Mouse (Mus musculus) heart, embryonic 13.5 days (tissue): ENCODE measurements around the gene Icam5. TPM values are rescaled to one million over a fixed set of nuclear protein-coding genes. Genes with fewer than 3 reads are reported as not detected.

Experiments
- ATAC-seq: fragments of 200-750 bp; cut with Nextera tagmentation; 2 replicates; pipeline ENCODE4 v1.8.0; 2017; ENCODE audit warnings: moderate TSS enrichment; ENCODE audit not compliant: insufficient number of reproducible peaks, low FRiP score, low TSS enrichment; ENCODE audit errors: extremely low read depth
- H3K27ac ChIP-seq: fragments of 300-500 bp; sonication (generic); replicated peaks from 2 replicates; pipeline ENCODE4 v1.5.1; 2015; ENCODE audit warnings: moderate library complexity, mild to moderate bottlenecking, inconsistent platforms
- H3K27me3 ChIP-seq: fragments of 300-500 bp; sonication (generic); replicated peaks from 2 replicates; pipeline ENCODE4 v1.6.1; 2015; ENCODE audit warnings: mild to moderate bottlenecking, inconsistent platforms
- H3K36me3 ChIP-seq: fragments of 300-500 bp; sonication (generic); 2 replicates; pipeline ENCODE4 v1.6.1; 2015; ENCODE audit warnings: mild to moderate bottlenecking, inconsistent platforms
- H3K4me1 ChIP-seq: fragments of 300-500 bp; sonication (generic); 2 replicates; pipeline ENCODE4 v1.6.1; 2015; ENCODE audit warnings: inconsistent platforms
- H3K4me2 ChIP-seq: fragments of 300-500 bp; sonication (generic); 2 replicates; pipeline ENCODE4 v1.6.1; 2015; ENCODE audit warnings: inconsistent platforms, mild to moderate bottlenecking, moderate library complexity
- H3K4me3 ChIP-seq: fragments of 300-500 bp; sonication (generic); 2 replicates; pipeline ENCODE4 v1.5.1; 2015; ENCODE audit warnings: moderate library complexity, mild to moderate bottlenecking, inconsistent platforms
- H3K9ac ChIP-seq: fragments of 300-500 bp; sonication (generic); 2 replicates; pipeline ENCODE4 v1.6.1; 2015; ENCODE audit warnings: inconsistent platforms, mild to moderate bottlenecking, moderate library complexity
- H3K9me3 ChIP-seq: fragments of 300-500 bp; sonication (generic); 2 replicates; pipeline ENCODE4 v1.6.1; 2016; ENCODE audit warnings: inconsistent platforms
- WGBS: fragments of 180-500 bp; shearing (Covaris S2); methylation state at CpG from one replicate; pipeline ENCODE4 v1.1.7; 2015; ENCODE audit warnings: mixed read lengths; 5-methylcytosine and 5-hydroxymethylcytosine counted together
- microRNA counts: library from miRNA; unstranded; fragments of <30 nt; microRNA quantifications from one replicate; lab custom pipeline; 2016
- microRNA-seq: library from miRNA; unstranded; fragments of <30 nt; microRNA quantifications from one replicate; pipeline ENCODE4, GENCODE M21; 2016
- polyA plus RNA-seq: library from polyadenylated mRNA; unstranded; fragments of >200 nt; fragmentation: Nextera tagmentation; extraction: Ambion mirVana; gene quantifications from 2 replicates; pipeline ENCODE4 v1.2.1, GENCODE M21; 2015

The Icam5 gene
- polyA plus RNA-seq, 1 experiment from 2014 or later = 0.04 TPM

- ATAC-seq = peak; percentile 74; the same call in 1 of the 2 replicates
- Histone ChIP-seq H3K9me3 (no peaks in the 10 kb centered on the region), H3K4me3 (peak within 1 kb of the TSS; percentile 86), H3K27me3 (no peaks in the 10 kb centered on the region), H3K27ac (peak within 1 kb of the TSS; percentile 71), H3K4me2 (peak within 1 kb of the TSS; percentile 87), H3K9ac (peak within 1 kb of the TSS; percentile 92), H3K36me3 (peaks cover 74% of the 10 kb centered on the region), H3K4me1 (peaks cover 19% of the 10 kb centered on the region)
- 3% methylated on average over 58 of the region's 58 CpGs for WGBS
Observed at GRCm38 (mm10) chr9:21073044-21073840, 41.4 kb downstream of the Icam5 start, which contains the start of the genes Gm49373 and Fdx1l. TSS of gene Gm49373 (minus strand) at chr9:21073096. TSS of gene Fdx1l (minus strand) at chr9:21073614.

- peaks cover 19% of the 10 kb centered on the region for H3K4me1 ChIP-seq
- peak overlapping the region; percentile 71; the same call in 1 of the 2 replicates for H3K27ac ChIP-seq
- H3K9me3 ChIP-seq = no peaks in the 10 kb centered on the region
- no peak overlapping the region for H3K9ac ChIP-seq
- 74% methylated on average over 1 of the region's 1 CpGs for WGBS
- no peak for ATAC-seq
- H3K36me3 ChIP-seq = peaks cover 79% of the 10 kb centered on the region
- H3K27me3 ChIP-seq = no peaks in the 10 kb centered on the region
- H3K4me2 ChIP-seq = no peak overlapping the region
- H3K4me3 ChIP-seq = no peak overlapping the region
Observed at GRCm38 (mm10) chr9:21074173-21074572, 42.3 kb downstream of the Icam5 start.

- 88% methylated on average over 3 of the region's 3 CpGs for WGBS
- H3K4me3 ChIP-seq = no peak overlapping the region
- H3K27me3 ChIP-seq = no peaks in the 10 kb centered on the region
- no peak for ATAC-seq
- H3K4me1 ChIP-seq = peaks cover 19% of the 10 kb centered on the region
- H3K9me3 ChIP-seq = no peaks in the 10 kb centered on the region
- peaks cover 79% of the 10 kb centered on the region for H3K36me3 ChIP-seq
- H3K4me2 ChIP-seq = no peak overlapping the region
- H3K27ac ChIP-seq = no peak overlapping the region
- H3K9ac ChIP-seq = no peak overlapping the region
Observed at GRCm38 (mm10) chr9:21075625-21076024, 43.8 kb downstream of the Icam5 start.

GRCm38 (mm10) chr9:21081127-21081526, 49.3 kb downstream of the Icam5 start:
- Histone ChIP-seq H3K9ac (no peak overlapping the region), H3K36me3 (peaks cover 96% of the 10 kb centered on the region), H3K9me3 (no peaks in the 10 kb centered on the region), H3K4me2 (no peak overlapping the region), H3K4me1 (no peaks in the 10 kb centered on the region), H3K27me3 (no peaks in the 10 kb centered on the region), H3K4me3 (no peak overlapping the region), H3K27ac (no peak overlapping the region)
- 79% methylated on average over 9 of the region's 9 CpGs for WGBS
- no peak for ATAC-seq

- no peaks in the 10 kb centered on the region for H3K27me3 ChIP-seq
- 59% methylated on average over 3 of the region's 3 CpGs for WGBS
- no peak for ATAC-seq
- no peaks in the 10 kb centered on the region for H3K4me1 ChIP-seq
- peaks cover 96% of the 10 kb centered on the region for H3K36me3 ChIP-seq
- H3K9me3 ChIP-seq = no peaks in the 10 kb centered on the region
- no peak overlapping the region for H3K4me3 ChIP-seq
- H3K9ac ChIP-seq = no peak overlapping the region
- no peak overlapping the region for H3K4me2 ChIP-seq
- H3K27ac ChIP-seq = no peak overlapping the region
Observed at GRCm38 (mm10) chr9:21083324-21083723, 51.5 kb downstream of the Icam5 start.

MicroRNAs within 50 kb of the gene (microRNA counts, 519-probe panel; counts per million panel counts)
- 4,094 counts per million, percentile 75 among the panel's probes with 10 or more counts for microRNA mmu-miR-1900 (lab: Ali Mortazavi, UCI)

Small RNAs within 50 kb of the gene (microRNA-seq; reads per million reads assigned to microRNA genes)
- gene Mir1900 = not detected
- 0.61 reads per million for gene Mir7082

Other genes with a start within 250 kb of the Icam5 start
- gene Col5a3, start 217.0 kb upstream of the Icam5 start, polyA plus RNA-seq = 0.04 and 0.15 TPM in 2 replicates
- gene Rdh8, start 213.6 kb upstream of the Icam5 start, polyA plus RNA-seq = not detected in 2 replicates
- gene A230050P20Rik, start 163.4 kb upstream of the Icam5 start, polyA plus RNA-seq = 6.5 and 6.9 TPM in 2 replicates
- gene Angptl6, start 152.3 kb upstream of the Icam5 start, polyA plus RNA-seq = 2.5 and 3.1 TPM in 2 replicates
- gene Ppan, start 143.9 kb upstream of the Icam5 start, polyA plus RNA-seq = 40.6 and 41.9 TPM in 2 replicates
- 214 and 249 TPM in 2 replicates for gene Eif3g, start 133.4 kb upstream of the Icam5 start, polyA plus RNA-seq
- gene Dnmt1, start 72.2 kb upstream of the Icam5 start, polyA plus RNA-seq = 58.7 and 59.8 TPM in 2 replicates
- 19.4 and 21.9 TPM in 2 replicates for gene S1pr2, start 55.3 kb upstream of the Icam5 start, polyA plus RNA-seq
- 124 and 139 TPM in 2 replicates for gene Mrpl4, start 29.3 kb upstream of the Icam5 start, polyA plus RNA-seq
- 11.6 and 11.9 TPM in 2 replicates for gene Icam1, start 16.1 kb upstream of the Icam5 start, polyA plus RNA-seq
- 3.1 and 8.3 TPM in 2 replicates for gene Icam4, start 2.7 kb upstream of the Icam5 start, polyA plus RNA-seq
- gene Zglp1, start 35.0 kb downstream of the Icam5 start, polyA plus RNA-seq = 0.51 and 0.87 TPM in 2 replicates
- 0.36 and 0.55 TPM in 2 replicates for gene Gm49373, start 41.0 kb downstream of the Icam5 start, polyA plus RNA-seq
- gene Fdx1l, start 41.5 kb downstream of the Icam5 start, polyA plus RNA-seq = 51.1 and 53.4 TPM in 2 replicates
- 1.6 and 1.7 TPM in 2 replicates for gene Gm38431, start 59.9 kb downstream of the Icam5 start, polyA plus RNA-seq
- 45.2 and 47.3 TPM in 2 replicates for gene Raver1, start 59.9 kb downstream of the Icam5 start, polyA plus RNA-seq
- gene Tyk2, start 99.2 kb downstream of the Icam5 start, polyA plus RNA-seq = 13.7 and 14.0 TPM in 2 replicates
- 222 and 230 TPM in 2 replicates for gene Cdc37, start 117.9 kb downstream of the Icam5 start, polyA plus RNA-seq
- gene Pde4a, start 133.6 kb downstream of the Icam5 start, polyA plus RNA-seq = 9.5 and 11.3 TPM in 2 replicates
- gene Keap1, start 207.3 kb downstream of the Icam5 start, polyA plus RNA-seq = 51.1 and 52.7 TPM in 2 replicates
- gene S1pr5, start 216.4 kb downstream of the Icam5 start, polyA plus RNA-seq = 0.07 and 0.11 TPM in 2 replicates
- 41.6 and 51.4 TPM in 2 replicates for gene Atg4d, start 233.2 kb downstream of the Icam5 start, polyA plus RNA-seq